Mouse (Mus musculus) kidney, postnatal 10 days (tissue): ENCODE data around the gene Atp11a.

Experiments used
- DNase-seq: peaks from one replicate; pipeline ENCODE4 v3.0.0; 2021; ENCODE audit warnings: mixed read lengths

Gene Atp11a

GRCm38 (mm10) chr8:12822892-12823291, 66.1 kb downstream of the Atp11a start:
- DNase-seq: no peak

GRCm38 (mm10) chr8:12824562-12824961, 67.7 kb downstream of the Atp11a start:
- DNase-seq: peak; percentile 27

GRCm38 (mm10) chr8:12825236-12825635, 68.4 kb downstream of the Atp11a start:
- DNase-seq: no peak

- no peak for DNase-seq
Observed at GRCm38 (mm10) chr8:12825686-12826237, 68.9 kb downstream of the Atp11a start.

- DNase-seq: no peak
Observed at GRCm38 (mm10) chr8:12827124-12827523, 70.3 kb downstream of the Atp11a start.

GRCm38 (mm10) chr8:12828298-12828697, 71.5 kb downstream of the Atp11a start:
- no peak for DNase-seq

- no peak for DNase-seq
Observed at GRCm38 (mm10) chr8:12829381-12829780, 72.6 kb downstream of the Atp11a start.

- no peak for DNase-seq
Observed at GRCm38 (mm10) chr8:12831659-12832589, 75.1 kb downstream of the Atp11a start.

GRCm38 (mm10) chr8:12833616-12834015, 76.8 kb downstream of the Atp11a start:
- no peak for DNase-seq

GRCm38 (mm10) chr8:12840834-12841233, 84.0 kb downstream of the Atp11a start:
- DNase-seq: no peak

GRCm38 (mm10) chr8:12842342-12842995, 85.7 kb downstream of the Atp11a start:
- no peak for DNase-seq

- no peak for DNase-seq
Observed at GRCm38 (mm10) chr8:12844347-12844950, 87.6 kb downstream of the Atp11a start.

GRCm38 (mm10) chr8:12846447-12846846, 89.6 kb downstream of the Atp11a start:
- no peak for DNase-seq

- no peak for DNase-seq
Observed at GRCm38 (mm10) chr8:12851241-12851640, 94.4 kb downstream of the Atp11a start.

- peak; percentile 30 for DNase-seq
Observed at GRCm38 (mm10) chr8:12856038-12856437, 99.2 kb downstream of the Atp11a start.

- no peak for DNase-seq
Observed at GRCm38 (mm10) chr8:12863061-12863460, 106.2 kb downstream of the Atp11a start.

- no peak for DNase-seq
Observed at GRCm38 (mm10) chr8:12863608-12864007, 106.8 kb downstream of the Atp11a start.

GRCm38 (mm10) chr8:12865790-12866189, 109.0 kb downstream of the Atp11a start:
- peak; percentile 28 for DNase-seq

- DNase-seq: no peak
Observed at GRCm38 (mm10) chr8:12869661-12870060, 112.8 kb downstream of the Atp11a start.

- DNase-seq: no peak
Observed at GRCm38 (mm10) chr8:12870656-12871055, 113.8 kb downstream of the Atp11a start.

- DNase-seq: no peak
Observed at GRCm38 (mm10) chr8:12871461-12871860, 114.6 kb downstream of the Atp11a start.

GRCm38 (mm10) chr8:12872983-12873356, 116.2 kb downstream of the Atp11a start:
- no peak for DNase-seq

GRCm38 (mm10) chr8:12873357-12874046, 116.7 kb downstream of the Atp11a start, which contains the start of gene Mcf2l:
Mcf2l (plus strand) TSS chr8:12873806.
- DNase-seq: peak; percentile 86
